Mouse (Mus musculus) heart, embryonic 16.5 days (tissue): ENCODE measurements at regions not wholly inside any gene's neighbourhood (a gene's known extent, or its start where the extent isn't known, plus 50 kb on each side); places are given as distances from the start of the nearest gene placed in this dataset.

Experiments
- ATAC-seq: fragments of 200-750 bp; cut with Nextera tagmentation; replicated peaks from 2 replicates; pipeline ENCODE4 v1.8.0; 2017; ENCODE audit warnings: moderate number of reproducible peaks; ENCODE audit not compliant: insufficient read depth, low FRiP score; ENCODE audit errors: extremely low read depth
- H3K27ac ChIP-seq: fragments of 300-500 bp; sonication (generic); 2 replicates; pipeline ENCODE4 v1.5.1; 2014; ENCODE audit warnings: mild to moderate bottlenecking, low read length, control low read depth, moderate library complexity
- H3K27me3 ChIP-seq: fragments of 300-500 bp; sonication (generic); 2 replicates; pipeline ENCODE4 v1.6.1; 2014; ENCODE audit warnings: low read length, mixed read lengths; ENCODE audit not compliant: control insufficient read depth, insufficient read depth
- H3K36me3 ChIP-seq: fragments of 300-500 bp; sonication (generic); 2 replicates; pipeline ENCODE4 v1.6.1; 2014; ENCODE audit not compliant: control insufficient read depth, insufficient read depth
- H3K4me1 ChIP-seq: fragments of 300-500 bp; sonication (generic); 2 replicates; pipeline ENCODE4 v1.6.1; 2014; ENCODE audit warnings: low read length, mixed read lengths; ENCODE audit not compliant: control insufficient read depth, insufficient read depth
- H3K4me2 ChIP-seq: fragments of 300-500 bp; sonication (generic); 2 replicates; pipeline ENCODE4 v1.6.1; 2014; ENCODE audit warnings: low read depth, mild to moderate bottlenecking, control low read depth, low read length
- H3K4me3 ChIP-seq: fragments of 300-500 bp; sonication (generic); 2 replicates; pipeline ENCODE4 v1.5.1; 2014; ENCODE audit warnings: mild to moderate bottlenecking, control low read depth, low read length
- H3K9ac ChIP-seq: fragments of 300-500 bp; sonication (generic); 2 replicates; pipeline ENCODE4 v1.6.1; 2014; ENCODE audit warnings: low read length, control low read depth
- H3K9me3 ChIP-seq: fragments of 300-500 bp; sonication (generic); replicated peaks from 2 replicates; pipeline ENCODE4 v1.6.1; 2016; ENCODE audit warnings: low read length; ENCODE audit not compliant: control insufficient read depth
- WGBS: fragments of 180-500 bp; shearing (Covaris S2); extraction: QIAGEN DNeasy Blood & Tissue Kit; methylation state at CpG from one replicate; pipeline ENCODE4 v1.1.7; 2014; 5-methylcytosine and 5-hydroxymethylcytosine counted together

GRCm38 (mm10) chr4:72425316-72425715, 224.6 kb upstream of the Tle1 start:
- no peak overlapping the region for H3K9ac ChIP-seq
- no peak overlapping the region for H3K4me3 ChIP-seq
- 65% methylated on average over 1 of the region's 1 CpGs for WGBS
- no peaks in the 10 kb centered on the region for H3K36me3 ChIP-seq
- no peaks in the 10 kb centered on the region for H3K27me3 ChIP-seq
- no peaks in the 10 kb centered on the region for H3K4me1 ChIP-seq
- H3K4me2 ChIP-seq, result no peak overlapping the region
- no peak for ATAC-seq
- H3K9me3 ChIP-seq, result no peaks in the 10 kb centered on the region
- H3K27ac ChIP-seq, result no peak overlapping the region

- Histone ChIP-seq H3K27me3 (no peaks in the 10 kb centered on the region), H3K27ac (no peak overlapping the region), H3K9ac (no peak overlapping the region), H3K4me2 (no peak overlapping the region), H3K9me3 (no peaks in the 10 kb centered on the region), H3K4me1 (no peaks in the 10 kb centered on the region), H3K36me3 (no peaks in the 10 kb centered on the region), H3K4me3 (no peak overlapping the region)
- no peak for ATAC-seq
- 81% methylated on average over 8 of the region's 8 CpGs for WGBS
Observed at GRCm38 (mm10) chr4:72412100-72412788, 211.5 kb upstream of the Tle1 start.

- Histone ChIP-seq H3K27me3 (no peaks in the 10 kb centered on the region), H3K27ac (no peak overlapping the region), H3K4me2 (no peak overlapping the region), H3K4me1 (no peaks in the 10 kb centered on the region), H3K36me3 (no peaks in the 10 kb centered on the region), H3K9me3 (no peaks in the 10 kb centered on the region), H3K9ac (no peak overlapping the region), H3K4me3 (no peak overlapping the region)
- ATAC-seq, result no peak
- 85% methylated on average over 3 of the region's 3 CpGs for WGBS
Observed at GRCm38 (mm10) chr4:72411343-72411742, 210.6 kb upstream of the Tle1 start.

- Histone ChIP-seq H3K4me3 (no peak overlapping the region), H3K27ac (no peak overlapping the region), H3K9ac (no peak overlapping the region), H3K4me2 (no peak overlapping the region), H3K9me3 (no peaks in the 10 kb centered on the region), H3K27me3 (no peaks in the 10 kb centered on the region), H3K4me1 (no peaks in the 10 kb centered on the region), H3K36me3 (no peaks in the 10 kb centered on the region)
- WGBS, result 71% methylated on average over 1 of the region's 1 CpGs
- ATAC-seq, result no peak
Observed at GRCm38 (mm10) chr4:72400759-72401158, 200.0 kb upstream of the Tle1 start.

- ATAC-seq, result no peak
- H3K36me3 ChIP-seq, result no peaks in the 10 kb centered on the region
- H3K27ac ChIP-seq, result no peak overlapping the region
- H3K9ac ChIP-seq, result no peak overlapping the region
- H3K27me3 ChIP-seq, result peaks cover 32% of the 10 kb centered on the region
- H3K4me2 ChIP-seq, result no peak overlapping the region
- H3K4me3 ChIP-seq, result no peak overlapping the region
- H3K4me1 ChIP-seq, result no peaks in the 10 kb centered on the region
- 72% methylated on average over 3 of the region's 3 CpGs for WGBS
- no peaks in the 10 kb centered on the region for H3K9me3 ChIP-seq
Observed at GRCm38 (mm10) chr4:72391887-72392435, 191.2 kb upstream of the Tle1 start.

- WGBS, result 67% methylated on average over 5 of the region's 5 CpGs
- no peak overlapping the region for H3K9ac ChIP-seq
- H3K27me3 ChIP-seq, result peaks cover 37% of the 10 kb centered on the region
Observed at GRCm38 (mm10) chr4:72389811-72390625, 189.3 kb upstream of the Tle1 start.

GRCm38 (mm10) chr4:72384901-72385264, 184.2 kb upstream of the Tle1 start:
- Histone ChIP-seq H3K9ac (no peak overlapping the region), H3K36me3 (no peaks in the 10 kb centered on the region), H3K9me3 (no peaks in the 10 kb centered on the region), H3K4me3 (no peak overlapping the region), H3K4me1 (peaks cover 4% of the 10 kb centered on the region; the same call in 1 of the 2 replicates), H3K4me2 (peak overlapping the region; percentile 26; the same call in 1 of the 2 replicates), H3K27me3 (peaks cover 44% of the 10 kb centered on the region), H3K27ac (no peak overlapping the region)
- ATAC-seq, result peak; percentile 81; the same call in 1 of the 2 replicates
- 30% methylated on average over 12 of the region's 12 CpGs for WGBS

More at GRCm38 (mm10) chr4:72389811-72390625, 189.3 kb upstream of the Tle1 start:
- Histone ChIP-seq H3K9me3 (no peaks in the 10 kb centered on the region), H3K27ac (no peak overlapping the region), H3K4me2 (no peak overlapping the region), H3K4me1 (no peaks in the 10 kb centered on the region), H3K4me3 (no peak overlapping the region), H3K36me3 (no peaks in the 10 kb centered on the region)
- no peak for ATAC-seq

GRCm38 (mm10) chr4:72384259-72384900, 183.7 kb upstream of the Tle1 start:
- Histone ChIP-seq H3K9me3 (no peaks in the 10 kb centered on the region), H3K4me1 (peaks cover 4% of the 10 kb centered on the region; the same call in 1 of the 2 replicates), H3K27me3 (peaks cover 42% of the 10 kb centered on the region), H3K4me3 (no peak overlapping the region), H3K9ac (no peak overlapping the region), H3K36me3 (no peaks in the 10 kb centered on the region), H3K4me2 (peak overlapping the region; percentile 26; the same call in 1 of the 2 replicates), H3K27ac (no peak overlapping the region)
- 91% methylated on average over 5 of the region's 5 CpGs for WGBS
- ATAC-seq, result no peak
